Mouse (Mus musculus) liver, postnatal 0 days (tissue): ENCODE measurements at regions not wholly inside any gene's neighbourhood (a gene's known extent, or its start where the extent isn't known, plus 50 kb on each side); places are given as distances from the start of the nearest gene placed in this dataset.
A peak's percentile ranks its signal among the peaks of the same experiment; 100 is the strongest.

Experiments
- ATAC-seq: fragments of 200-750 bp; cut with Nextera tagmentation; 2 replicates; pipeline ENCODE4 v1.8.0; 2017; ENCODE audit warnings: mild to moderate bottlenecking, moderate library complexity
- DNase-seq: peaks from one replicate; pipeline ENCODE4 v3.0.0-alpha.2; 2016
- H3K27ac ChIP-seq: fragments of 300-500 bp; sonication (generic); 2 replicates; pipeline ENCODE4 v1.5.1; 2014; ENCODE audit warnings: antibody characterized with exemption, moderate library complexity, mild to moderate bottlenecking, low read depth
- H3K27me3 ChIP-seq: fragments of 300-500 bp; sonication (generic); 2 replicates; pipeline ENCODE4 v1.6.1; 2014; ENCODE audit warnings: low read length, control low read depth, mixed read lengths; ENCODE audit not compliant: insufficient read depth
- H3K36me3 ChIP-seq: fragments of 300-500 bp; sonication (generic); replicated peaks from 2 replicates; pipeline ENCODE4 v1.6.1; 2014; ENCODE audit warnings: mild to moderate bottlenecking, control low read depth, low read length, moderate library complexity, mixed read lengths; ENCODE audit not compliant: insufficient read depth
- H3K4me1 ChIP-seq: fragments of 300-500 bp; sonication (generic); 2 replicates; pipeline ENCODE4 v1.6.1; 2014; ENCODE audit warnings: antibody characterized with exemption, mild to moderate bottlenecking, control low read depth; ENCODE audit not compliant: insufficient read depth
- H3K4me2 ChIP-seq: fragments of 300-500 bp; sonication (generic); 2 replicates; pipeline ENCODE4 v1.6.1; 2014; ENCODE audit warnings: low read depth, mild to moderate bottlenecking, low read length, moderate library complexity, mixed read lengths
- H3K4me3 ChIP-seq: fragments of 300-500 bp; sonication (generic); 2 replicates; pipeline ENCODE4 v1.5.1; 2014; ENCODE audit warnings: low read depth, low read length
- H3K9ac ChIP-seq: fragments of 300-500 bp; sonication (generic); replicated peaks from 2 replicates; pipeline ENCODE4 v1.6.1; 2014; ENCODE audit warnings: mild to moderate bottlenecking, moderate library complexity
- H3K9me3 ChIP-seq: fragments of 300-500 bp; sonication (generic); 2 replicates; pipeline ENCODE4 v1.6.1; 2016; ENCODE audit warnings: mild to moderate bottlenecking, control low read depth, low read length, mixed read lengths
- CTCF ChIP-seq: sonication (generic); IDR thresholded peaks from 2 replicates; pipeline ENCODE4 v1.5.1; 2016; ENCODE audit warnings: antibody characterized with exemption, low read depth
- EP300 ChIP-seq: IDR thresholded peaks from 2 replicates; pipeline ENCODE4 v1.6.1; 2016; ENCODE audit warnings: antibody characterized with exemption, low read depth, mild to moderate bottlenecking
- WGBS: fragments of 180-500 bp; shearing (Covaris S2); extraction: QIAGEN DNeasy Blood & Tissue Kit; methylation state at CpG from one replicate; pipeline ENCODE4 v1.1.7; 2014; ENCODE audit not compliant: insufficient replicate concordance; 5-methylcytosine and 5-hydroxymethylcytosine counted together

DNA sequence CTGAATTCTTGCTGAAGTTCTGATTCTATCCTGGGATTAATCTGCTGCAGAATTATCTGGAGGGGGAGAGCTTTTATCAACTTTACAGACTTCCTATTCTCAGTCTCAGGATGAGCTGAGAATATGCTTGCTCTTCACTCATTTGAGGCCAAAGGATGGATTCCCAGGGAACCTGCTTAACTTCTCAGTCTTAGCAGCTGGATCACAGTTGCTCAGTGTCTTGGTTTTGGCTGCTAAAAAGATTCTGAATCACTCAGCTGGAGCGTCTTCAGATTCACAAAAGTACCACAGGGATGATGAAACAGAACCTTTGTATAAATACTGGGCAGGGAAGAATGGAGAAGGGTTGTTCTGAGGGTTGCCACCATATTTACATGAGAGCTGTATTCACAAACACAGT, 3481.6 kb downstream of the 9330182O14Rik start:
- DNase-seq, result no peak
- TF ChIP-seq CTCF, result no peak
- TF ChIP-seq EP300, result no peak
- H3K27me3 ChIP-seq, result no peaks in the 10 kb centered on the region
- WGBS, result 72% methylated on average over 1 of the region's 1 CpGs
- no peak overlapping the region for H3K4me2 ChIP-seq
- no peaks in the 10 kb centered on the region for H3K36me3 ChIP-seq
- no peak overlapping the region for H3K27ac ChIP-seq
- no peak overlapping the region for H3K4me3 ChIP-seq
- H3K9ac ChIP-seq, result no peak overlapping the region
- H3K4me1 ChIP-seq, result no peaks in the 10 kb centered on the region
- H3K9me3 ChIP-seq, result no peaks in the 10 kb centered on the region
- no peak for ATAC-seq

GRCm38 (mm10) chr15:43624431-43624965, 3490.3 kb downstream of the 9330182O14Rik start:
- DNase-seq (no peak), ATAC-seq (no peak)

GRCm38 (mm10) chr15:43625021-43625510, 3490.9 kb downstream of the 9330182O14Rik start:
- Histone ChIP-seq H3K9ac (no peak overlapping the region), H3K36me3 (no peaks in the 10 kb centered on the region)
- 61% methylated on average over 4 of the region's 4 CpGs for WGBS

More at GRCm38 (mm10) chr15:43624431-43624965, 3490.3 kb downstream of the 9330182O14Rik start:
- H3K27ac ChIP-seq, result no peak overlapping the region
- no peak overlapping the region for H3K4me2 ChIP-seq
- no peaks in the 10 kb centered on the region for H3K27me3 ChIP-seq
- H3K4me1 ChIP-seq, result no peaks in the 10 kb centered on the region
- no peaks in the 10 kb centered on the region for H3K9me3 ChIP-seq
- no peak overlapping the region for H3K4me3 ChIP-seq
- WGBS, result 60% methylated on average over 2 of the region's 2 CpGs
- no peaks in the 10 kb centered on the region for H3K36me3 ChIP-seq
- TF ChIP-seq CTCF (no peak), EP300 (no peak)
- no peak overlapping the region for H3K9ac ChIP-seq

GRCm38 (mm10) chr15:43650818-43651500, 3516.8 kb downstream of the 9330182O14Rik start:
- Histone ChIP-seq H3K9me3 (no peaks in the 10 kb centered on the region), H3K27me3 (no peaks in the 10 kb centered on the region), H3K4me3 (no peak overlapping the region), H3K36me3 (no peaks in the 10 kb centered on the region), H3K27ac (no peak overlapping the region), H3K4me2 (no peak overlapping the region), H3K9ac (no peak overlapping the region), H3K4me1 (no peaks in the 10 kb centered on the region)
- ATAC-seq, result peak; percentile 92
- no peak for TF ChIP-seq CTCF
- TF ChIP-seq EP300, result no peak
- DNase-seq, result no peak
- 54% methylated on average over 2 of the region's 2 CpGs for WGBS

More at GRCm38 (mm10) chr15:43625021-43625510, 3490.9 kb downstream of the 9330182O14Rik start:
- Histone ChIP-seq H3K4me2 (no peak overlapping the region), H3K27ac (no peak overlapping the region), H3K4me1 (no peaks in the 10 kb centered on the region), H3K9me3 (no peaks in the 10 kb centered on the region), H3K4me3 (no peak overlapping the region), H3K27me3 (no peaks in the 10 kb centered on the region)
- ATAC-seq, result no peak
- DNase-seq, result no peak
- no peak for TF ChIP-seq EP300
- TF ChIP-seq CTCF, result no peak

DNA sequence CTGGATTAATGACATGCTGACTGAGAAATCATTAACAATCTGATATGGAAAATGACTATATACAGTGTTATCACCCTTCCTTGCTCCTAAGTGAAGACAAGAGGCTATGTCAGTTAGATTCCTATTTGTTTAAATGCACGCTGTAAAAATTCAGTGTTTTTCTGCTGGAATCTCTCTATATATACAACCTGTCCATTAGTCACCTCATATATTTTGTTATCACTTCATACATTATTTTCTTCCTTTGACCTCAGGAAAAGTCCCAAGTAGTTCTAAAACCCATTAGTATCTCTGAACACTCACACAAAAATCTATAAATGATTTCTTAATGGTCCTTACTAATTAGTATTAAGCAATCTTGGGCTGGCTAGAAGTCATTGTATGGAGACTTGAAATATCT, 3529.5 kb downstream of the 9330182O14Rik start:
- Histone ChIP-seq H3K9ac (no peak overlapping the region), H3K27ac (no peak overlapping the region), H3K27me3 (no peaks in the 10 kb centered on the region), H3K4me1 (no peaks in the 10 kb centered on the region), H3K4me3 (no peak overlapping the region), H3K36me3 (no peaks in the 10 kb centered on the region), H3K4me2 (no peak overlapping the region), H3K9me3 (no peaks in the 10 kb centered on the region)
- ATAC-seq, result no peak
- TF ChIP-seq EP300 (no peak), CTCF (no peak)
- no peak for DNase-seq
- WGBS, result 69% methylated on average over 1 of the region's 1 CpGs

GRCm38 (mm10) chr15:43678844-43679243, 3544.7 kb downstream of the 9330182O14Rik start:
- Histone ChIP-seq H3K4me2 (no peak overlapping the region), H3K36me3 (no peaks in the 10 kb centered on the region), H3K4me3 (no peak overlapping the region), H3K27ac (no peak overlapping the region), H3K27me3 (no peaks in the 10 kb centered on the region), H3K9me3 (no peaks in the 10 kb centered on the region), H3K9ac (no peak overlapping the region), H3K4me1 (no peaks in the 10 kb centered on the region)
- DNase-seq (no peak), ATAC-seq (peak; percentile 21; the same call in 1 of the 2 replicates)
- TF ChIP-seq CTCF, result no peak
- WGBS, result 31% methylated on average over 1 of the region's 1 CpGs
